In genomic region chr17:43365297-43365696, GRCm38 (mm10) we compare ENCODE assay signal across 15 mouse cellular contexts. TPM values are rescaled to one million over a fixed set of nuclear protein-coding genes. Genes with fewer than 3 reads are reported as not detected.
DNase-seq lines count a peak whose midpoint lies in the region; ATAC-seq and TF ChIP-seq lines count a peak whose summit lies in the region.
"Had no signal": no experiment of that assay in that cellular context is flagged by ENCODE, and none has a peak within 500 bp of the region (broad histone marks: within the 10 kb centered on the region; RNA-seq: fewer than 3 reads in every experiment).

No protein-coding gene starts in this region.

- no peaks in the 10 kb centered on the region for H3K9me3 ChIP-seq in heart, embryonic 10.5 days
- no peaks in the 10 kb centered on the region for H3K9me3 ChIP-seq in heart, embryonic 16.5 days (replicated peaks; ENCODE audit: control insufficient read depth, low read length)
- H3K9me3 ChIP-seq: embryonic facial prominence, embryonic 13.5 days; forebrain, embryonic 12.5 days; hindbrain, embryonic 15.5 days; liver, embryonic 12.5 days; midbrain, embryonic 10.5 days had no signal

- 48% methylated on average over 6 of the region's 6 CpGs for WGBS in heart, embryonic 10.5 days
- 58% methylated on average over 6 of the region's 6 CpGs for WGBS in heart, embryonic 16.5 days

- TF ChIP-seq CTCF in layer of hippocampus, adult 2 months (conservative IDR thresholded peaks at IDR 0.05): no peak

- H3K4me3 ChIP-seq in heart, embryonic 10.5 days: no peak overlapping the region
- no peak overlapping the region for H3K4me3 ChIP-seq in layer of hippocampus, adult 2 months
- no peak overlapping the region for H3K4me3 ChIP-seq in heart, embryonic 16.5 days (ENCODE audit: low read length)
- H3K4me3 ChIP-seq: embryonic facial prominence, embryonic 13.5 days; forebrain, embryonic 12.5 days; hindbrain, embryonic 15.5 days; liver, embryonic 12.5 days; midbrain, embryonic 10.5 days had no signal

- H3K4me1 ChIP-seq in heart, embryonic 10.5 days: peaks cover 47% of the 10 kb centered on the region
- peaks cover 27% of the 10 kb centered on the region for H3K4me1 ChIP-seq in heart, embryonic 16.5 days (ENCODE audit: control insufficient read depth, insufficient read depth, low read length)

- 0 out of 2 replicates have a peak, but pooled peaks cover 5% of the 10 kb centered on the region for H3K27me3 ChIP-seq in heart, embryonic 10.5 days (ENCODE audit: insufficient read depth, poor library complexity, severe bottlenecking)
- no peaks in the 10 kb centered on the region; the same call in 1 of the 2 replicates for H3K27me3 ChIP-seq in heart, embryonic 16.5 days (ENCODE audit: control insufficient read depth, insufficient read depth, low read length)
- H3K27me3 ChIP-seq: embryonic facial prominence, embryonic 13.5 days; forebrain, embryonic 12.5 days; hindbrain, embryonic 15.5 days had no signal

- H3K4me2 ChIP-seq in heart, embryonic 16.5 days (ENCODE audit: low read depth, low read length): 0 out of 2 replicates have a peak overlapping the region, but pooled peaks have one; percentile 11
- H3K4me2 ChIP-seq: embryonic facial prominence, embryonic 13.5 days; forebrain, embryonic 12.5 days; hindbrain, embryonic 15.5 days; liver, embryonic 12.5 days had no signal

- ATAC-seq in heart, embryonic 16.5 days (replicated peaks; ENCODE audit: extremely low read depth, insufficient read depth, low FRiP score): no peak
- ATAC-seq: activated CD4-positive, CD25-positive, alpha-beta regulatory T cell, adult 4 months; CD4-positive, CD25-positive, alpha-beta regulatory T cell, adult 4 months; liver, embryonic 12.5 days had no signal

- no peak overlapping the region for H3K9ac ChIP-seq in heart, embryonic 16.5 days (ENCODE audit: low read length)
- H3K9ac ChIP-seq: embryonic facial prominence, embryonic 13.5 days; forebrain, embryonic 12.5 days; hindbrain, embryonic 15.5 days; liver, embryonic 12.5 days had no signal

- H3K27ac ChIP-seq in heart, embryonic 10.5 days: no peak overlapping the region
- H3K27ac ChIP-seq in layer of hippocampus, adult 2 months: peak overlapping the region; percentile 77; the same call in 1 of the 2 replicates
- H3K27ac ChIP-seq in heart, embryonic 16.5 days (ENCODE audit: low read length): peak overlapping the region; percentile 58
- H3K27ac ChIP-seq: embryonic facial prominence, embryonic 13.5 days; forebrain, embryonic 12.5 days; hindbrain, embryonic 15.5 days; liver, embryonic 12.5 days; midbrain, embryonic 10.5 days had no signal

- peak; percentile 47 to 80 for DNase-seq in heart, adult 18-20 months
- no peak for DNase-seq in heart, embryonic 10.5 days (ENCODE audit: low spot score)
- DNase-seq in layer of hippocampus, adult 2 months (ENCODE audit: low spot score in 2 of 2): no peak
- DNase-seq in layer of hippocampus, postnatal 36 days: no peak
- peak; percentile 47 for DNase-seq in lung, postnatal 25 days (ENCODE audit: low spot score)
- DNase-seq in embryo, embryonic 9.5 days (ENCODE audit: extremely low spot score): no peak
- DNase-seq: cerebellum, postnatal 25 days had no signal

- H3K36me3 ChIP-seq in heart, embryonic 10.5 days: no peaks in the 10 kb centered on the region
- no peaks in the 10 kb centered on the region for H3K36me3 ChIP-seq in heart, embryonic 16.5 days (ENCODE audit: control insufficient read depth, insufficient read depth)
- H3K36me3 ChIP-seq: embryonic facial prominence, embryonic 13.5 days; forebrain, embryonic 12.5 days; hindbrain, embryonic 15.5 days; liver, embryonic 12.5 days; midbrain, embryonic 10.5 days had no signal

RNA-seq across cellular contexts. Expression of gene Adgrf5, which starts 5.0 kb away (rescaled TPM):
- total RNA-seq in heart, adult 18-20 months (2021): 100 to 1,000 TPM; 168 to 185 TPM
- 12.6 and 19.4 TPM in 2 replicates for polyA plus RNA-seq in heart, embryonic 10.5 days (2016; fragmentation: Nextera tagmentation; extraction: Ambion mirVana)
- 10 to 100 TPM; 29.7 to 30.9 TPM for total RNA-seq in layer of hippocampus, adult 2 months (2021)
- 10 to 100 TPM; 29.3 to 30.9 TPM for total RNA-seq in layer of hippocampus, postnatal 36 days (2021)
- 21.5 and 26.3 TPM in 2 replicates for polyA plus RNA-seq in heart, embryonic 16.5 days (2015; fragmentation: Nextera tagmentation; extraction: Ambion mirVana)
- polyA plus RNA-seq: CD4-positive, CD25-positive, alpha-beta regulatory T cell, adult 4 months had no signal

Comparison
In these comparisons a context has a peak if more than half of its experiments do, and no peak if none do; other contexts are left out.
1. DNase-seq: peak in heart, adult 18-20 months (2 of 2) and lung, postnatal 25 days (single experiment); none in heart, embryonic 10.5 days (single experiment), layer of hippocampus, adult 2 months (0 of 2), layer of hippocampus, postnatal 36 days (0 of 2) and embryo, embryonic 9.5 days (single experiment).
2. RNA of gene Adgrf5, which starts 5.0 kb away (total RNA-seq): 168 to 185 TPM in heart, adult 18-20 months; 29.3 to 30.9 TPM in layer of hippocampus, postnatal 36 days and 29.7 to 30.9 TPM in layer of hippocampus, adult 2 months; every median in the first group is over 4 times any median in the second.